Mouse (Mus musculus): ENCODE measurements around the gene Epn2.

GRCm38 (mm10) chr11:61550631-61551030 is 28.9 kb downstream of the Epn2 start:
- no peak for TF ChIP-seq CTCF (IDR thresholded peaks at IDR 0.05; ENCODE audit: borderline replicate concordance, control insufficient read depth, extremely low read depth, insufficient read depth, low read length, poor library complexity)
- TF ChIP-seq POLR2A (IDR thresholded peaks at IDR 0.05; ENCODE audit: control insufficient read depth, extremely low read depth, insufficient read depth, low read length, poor library complexity), result no peak
